Mouse (Mus musculus) hindbrain, embryonic 15.5 days (tissue): ENCODE results near the gene Il12a. TPM values are rescaled to one million over a fixed set of nuclear protein-coding genes. Genes with fewer than 3 reads are reported as not detected.

ENCODE experiments used
- ATAC-seq: fragments of 200-750 bp; cut with Nextera tagmentation; 2 replicates; pipeline ENCODE4 v1.8.0; 2017; ENCODE audit warnings: low read depth, moderate number of reproducible peaks, moderate TSS enrichment; ENCODE audit not compliant: low FRiP score
- H3K27ac ChIP-seq: fragments of 300-500 bp; sonication (generic); replicated peaks from 2 replicates; pipeline ENCODE4 v1.5.1; 2015; ENCODE audit warnings: mild to moderate bottlenecking, inconsistent platforms
- H3K27me3 ChIP-seq: fragments of 300-500 bp; sonication (generic); 2 replicates; pipeline ENCODE4 v1.6.1; 2015; ENCODE audit warnings: control low read depth, inconsistent platforms
- H3K36me3 ChIP-seq: fragments of 300-500 bp; sonication (generic); 2 replicates; pipeline ENCODE4 v1.6.1; 2015; ENCODE audit warnings: control low read depth, inconsistent platforms
- H3K4me1 ChIP-seq: fragments of 300-500 bp; sonication (generic); replicated peaks from 2 replicates; pipeline ENCODE4 v1.6.1; 2015; ENCODE audit warnings: control low read depth, inconsistent platforms
- H3K4me2 ChIP-seq: fragments of 300-500 bp; sonication (generic); 2 replicates; pipeline ENCODE4 v1.6.1; 2015; ENCODE audit warnings: moderate library complexity, mild to moderate bottlenecking, inconsistent platforms
- H3K4me3 ChIP-seq: fragments of 300-500 bp; sonication (generic); 2 replicates; pipeline ENCODE4 v1.5.1; 2015; ENCODE audit warnings: mild to moderate bottlenecking, inconsistent platforms
- H3K9ac ChIP-seq: fragments of 300-500 bp; sonication (generic); 2 replicates; pipeline ENCODE4 v1.6.1; 2015; ENCODE audit warnings: inconsistent platforms
- H3K9me3 ChIP-seq: fragments of 300-500 bp; sonication (generic); 2 replicates; pipeline ENCODE4 v1.6.1; 2016; ENCODE audit warnings: control low read depth, inconsistent platforms
- WGBS: fragments of 180-500 bp; shearing (Covaris S2); methylation state at CpG from one replicate; pipeline ENCODE4 v1.1.7; 2015; 5-methylcytosine and 5-hydroxymethylcytosine counted together
- polyA plus RNA-seq: library from polyadenylated mRNA; unstranded; fragments of >200 nt; fragmentation: Nextera tagmentation; extraction: Ambion mirVana; gene quantifications from 2 replicates; pipeline ENCODE4 v1.2.1, GENCODE M21; 2015

The Il12a gene
- polyA plus RNA-seq, 1 experiment from 2014 or later = 0.22 TPM

GRCm38 (mm10) chr3:68667852-68668251 is 22.6 kb upstream of the Il12a start:
- Histone ChIP-seq H3K4me3 (no peak overlapping the region), H3K4me2 (no peak overlapping the region), H3K4me1 (no peaks in the 10 kb centered on the region; the same call in 1 of the 2 replicates), H3K27me3 (no peaks in the 10 kb centered on the region), H3K27ac (no peak overlapping the region), H3K9me3 (no peaks in the 10 kb centered on the region), H3K36me3 (no peaks in the 10 kb centered on the region), H3K9ac (no peak overlapping the region)
- no peak for ATAC-seq
- WGBS = 90% methylated on average over 1 of the region's 1 CpGs

- Histone ChIP-seq H3K4me3 (no peak overlapping the region), H3K9me3 (no peaks in the 10 kb centered on the region), H3K9ac (no peak overlapping the region), H3K27ac (no peak overlapping the region), H3K27me3 (no peaks in the 10 kb centered on the region), H3K4me2 (no peak overlapping the region), H3K36me3 (no peaks in the 10 kb centered on the region), H3K4me1 (no peaks in the 10 kb centered on the region)
- 88% methylated on average over 5 of the region's 5 CpGs for WGBS
- ATAC-seq = no peak
Measured at GRCm38 (mm10) chr3:68669418-68669974, 20.9 kb upstream of the Il12a start.

GRCm38 (mm10) chr3:68674721-68675120 is 15.7 kb upstream of the Il12a start:
- Histone ChIP-seq H3K27ac (no peak overlapping the region), H3K9me3 (no peaks in the 10 kb centered on the region), H3K4me2 (no peak overlapping the region), H3K4me1 (no peaks in the 10 kb centered on the region), H3K9ac (no peak overlapping the region), H3K36me3 (no peaks in the 10 kb centered on the region), H3K4me3 (no peak overlapping the region), H3K27me3 (no peaks in the 10 kb centered on the region)
- no peak for ATAC-seq
- WGBS = 68% methylated on average over 2 of the region's 2 CpGs

- Histone ChIP-seq H3K9ac (no peak overlapping the region), H3K4me1 (no peaks in the 10 kb centered on the region), H3K27me3 (no peaks in the 10 kb centered on the region), H3K27ac (no peak overlapping the region), H3K4me3 (no peak overlapping the region), H3K36me3 (no peaks in the 10 kb centered on the region), H3K9me3 (no peaks in the 10 kb centered on the region), H3K4me2 (no peak overlapping the region)
- 86% methylated on average over 12 of the region's 12 CpGs for WGBS
- ATAC-seq = no peak
Measured at GRCm38 (mm10) chr3:68675216-68675835, 15.1 kb upstream of the Il12a start.

GRCm38 (mm10) chr3:68675980-68676678 is 14.3 kb upstream of the Il12a start:
- 77% methylated on average over 10 of the region's 10 CpGs for WGBS
- no peak for ATAC-seq
- no peaks in the 10 kb centered on the region for H3K27me3 ChIP-seq
- no peak overlapping the region for H3K27ac ChIP-seq
- H3K9me3 ChIP-seq = no peaks in the 10 kb centered on the region
- no peak overlapping the region for H3K4me3 ChIP-seq
- H3K4me2 ChIP-seq = no peak overlapping the region
- no peaks in the 10 kb centered on the region for H3K4me1 ChIP-seq
- H3K36me3 ChIP-seq = no peaks in the 10 kb centered on the region
- H3K9ac ChIP-seq = no peak overlapping the region

GRCm38 (mm10) chr3:68676831-68677303 is 13.6 kb upstream of the Il12a start:
- Histone ChIP-seq H3K27me3 (no peaks in the 10 kb centered on the region), H3K9me3 (no peaks in the 10 kb centered on the region), H3K4me2 (no peak overlapping the region), H3K4me1 (no peaks in the 10 kb centered on the region), H3K36me3 (no peaks in the 10 kb centered on the region), H3K27ac (no peak overlapping the region), H3K4me3 (no peak overlapping the region), H3K9ac (no peak overlapping the region)
- WGBS = 48% methylated on average over 17 of the region's 17 CpGs
- ATAC-seq = no peak

GRCm38 (mm10) chr3:68678805-68679585 is 11.4 kb upstream of the Il12a start:
- Histone ChIP-seq H3K36me3 (no peaks in the 10 kb centered on the region), H3K4me3 (no peak overlapping the region), H3K4me2 (no peak overlapping the region), H3K27ac (no peak overlapping the region), H3K27me3 (no peaks in the 10 kb centered on the region), H3K9ac (no peak overlapping the region), H3K4me1 (no peaks in the 10 kb centered on the region), H3K9me3 (no peaks in the 10 kb centered on the region)
- no peak for ATAC-seq
- 87% methylated on average over 9 of the region's 9 CpGs for WGBS

GRCm38 (mm10) chr3:68683579-68683978 is 6.9 kb upstream of the Il12a start:
- no peak for ATAC-seq
- WGBS = 59% methylated on average over 2 of the region's 2 CpGs
- 0 out of 2 replicates have a peak, but pooled peaks cover 5% of the 10 kb centered on the region for H3K4me1 ChIP-seq

GRCm38 (mm10) chr3:68684207-68684606 is 6.2 kb upstream of the Il12a start:
- Histone ChIP-seq H3K27ac (no peak overlapping the region), H3K4me3 (no peak overlapping the region), H3K4me2 (no peak overlapping the region), H3K9ac (no peak overlapping the region), H3K36me3 (no peaks in the 10 kb centered on the region), H3K4me1 (0 out of 2 replicates have a peak, but pooled peaks cover 5% of the 10 kb centered on the region), H3K9me3 (no peaks in the 10 kb centered on the region), H3K27me3 (no peaks in the 10 kb centered on the region)
- ATAC-seq = no peak
- 96% methylated on average over 1 of the region's 1 CpGs for WGBS

More at GRCm38 (mm10) chr3:68683579-68683978, 6.9 kb upstream of the Il12a start:
- H3K4me3 ChIP-seq = no peak overlapping the region
- no peaks in the 10 kb centered on the region for H3K9me3 ChIP-seq
- no peak overlapping the region for H3K27ac ChIP-seq
- no peaks in the 10 kb centered on the region for H3K27me3 ChIP-seq
- H3K4me2 ChIP-seq = no peak overlapping the region
- no peak overlapping the region for H3K9ac ChIP-seq
- no peaks in the 10 kb centered on the region for H3K36me3 ChIP-seq

GRCm38 (mm10) chr3:68686852-68687560 is 3.4 kb upstream of the Il12a start:
- Histone ChIP-seq H3K4me2 (no peak overlapping the region), H3K4me1 (0 out of 2 replicates have a peak, but pooled peaks cover 5% of the 10 kb centered on the region), H3K36me3 (no peaks in the 10 kb centered on the region), H3K9me3 (no peaks in the 10 kb centered on the region), H3K9ac (no peak overlapping the region), H3K27me3 (no peaks in the 10 kb centered on the region), H3K4me3 (no peak overlapping the region), H3K27ac (peak overlapping the region; percentile 25; the same call in 1 of the 2 replicates)
- ATAC-seq = no peak
- WGBS = 61% methylated on average over 8 of the region's 8 CpGs

- Histone ChIP-seq H3K27ac (no peak overlapping the region), H3K4me3 (no peak overlapping the region), H3K9ac (no peak overlapping the region), H3K4me2 (no peak overlapping the region), H3K36me3 (no peaks in the 10 kb centered on the region), H3K27me3 (no peaks in the 10 kb centered on the region), H3K4me1 (peaks cover 18% of the 10 kb centered on the region), H3K9me3 (no peaks in the 10 kb centered on the region)
- 79% methylated on average over 7 of the region's 7 CpGs for WGBS
- ATAC-seq = no peak
Measured at GRCm38 (mm10) chr3:68689346-68689745, 1.1 kb upstream of the Il12a start.
